Mouse (Mus musculus) kidney, adult 2 months (tissue): ENCODE data around the gene Hspd1.
"Not testable (repeated sequence)": the region's sequence is repeated elsewhere in the genome, so short reads cannot be mapped to it uniquely, and the experiment has no call there.

Experiments
- CTCF ChIP-seq: fragments of 200-500 bp; conservative IDR thresholded peaks from 2 replicates; pipeline ENCODE4 v1.5.1; 2011; ENCODE audit warnings: low read depth, mild to moderate bottlenecking, control low read depth, low read length, moderate library complexity, mixed read lengths; ENCODE audit not compliant: insufficient read depth, insufficient read length
- POLR2A ChIP-seq: fragments of 200-500 bp; IDR thresholded peaks from one replicate; pipeline ENCODE4 v1.6.1; 2011; ENCODE audit warnings: low read depth, low read length, control low read depth

DNA sequence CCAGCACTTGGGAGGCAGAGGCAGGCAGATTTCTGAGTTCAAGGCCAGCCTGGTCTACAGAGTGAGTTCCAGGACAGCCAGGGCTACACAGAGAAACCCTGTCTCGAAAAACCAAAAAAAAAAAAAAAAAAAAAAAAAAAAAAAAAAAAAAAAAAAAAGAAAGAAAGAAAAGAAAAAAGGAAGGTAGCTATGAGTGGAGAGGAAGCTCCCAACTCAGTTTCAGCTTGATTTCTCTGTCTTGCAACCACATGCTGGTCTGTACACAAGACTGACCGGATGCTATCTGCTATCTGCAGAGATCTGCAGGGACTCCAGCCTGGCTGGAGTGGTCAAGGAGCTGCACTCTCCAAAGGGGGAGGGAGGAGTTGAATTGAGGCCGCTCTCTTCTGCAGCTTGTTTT lies 29.7 kb downstream of the Hspd1 start:
- not testable (repeated sequence) for TF ChIP-seq POLR2A, CTCF
